Mouse (Mus musculus) erythroid progenitor cell, adult 5-6 weeks (primary cell): Measurements from ENCODE around the gene Eif4b. TPM values are rescaled to one million over a fixed set of nuclear protein-coding genes. Genes with fewer than 3 reads are reported as not detected.

Experiments used
- ATAC-seq: replicated peaks from 2 replicates; pipeline ENCODE4 v1.8.0; 2016; ENCODE audit warnings: moderate number of reproducible peaks, mild to moderate bottlenecking, moderate TSS enrichment, inconsistent platforms; ENCODE audit not compliant: poor library complexity, low FRiP score, severe bottlenecking
- total RNA-seq, 2 experiments: library from RNA; stranded (forward) in 1 of 2; stranded (reverse) in 1 of 2; fragments of 150-400 nt in 1 of 2; fragments of 186-747, 209-891 nt in 1 of 2; gene quantifications; 2 replicates each; pipeline versions ENCODE4 v1.2.3 to v1.2.4; 2015 to 2017; ENCODE audit warnings: low replicate concordance in 2 of 2

Eif4b gene
- total RNA-seq (2015; ENCODE audit: low replicate concordance) (34.2 and 49.9 TPM in 2 replicates), total RNA-seq (2017; ENCODE audit: low replicate concordance) (89.8 and 92.8 TPM in 2 replicates)

DNA sequence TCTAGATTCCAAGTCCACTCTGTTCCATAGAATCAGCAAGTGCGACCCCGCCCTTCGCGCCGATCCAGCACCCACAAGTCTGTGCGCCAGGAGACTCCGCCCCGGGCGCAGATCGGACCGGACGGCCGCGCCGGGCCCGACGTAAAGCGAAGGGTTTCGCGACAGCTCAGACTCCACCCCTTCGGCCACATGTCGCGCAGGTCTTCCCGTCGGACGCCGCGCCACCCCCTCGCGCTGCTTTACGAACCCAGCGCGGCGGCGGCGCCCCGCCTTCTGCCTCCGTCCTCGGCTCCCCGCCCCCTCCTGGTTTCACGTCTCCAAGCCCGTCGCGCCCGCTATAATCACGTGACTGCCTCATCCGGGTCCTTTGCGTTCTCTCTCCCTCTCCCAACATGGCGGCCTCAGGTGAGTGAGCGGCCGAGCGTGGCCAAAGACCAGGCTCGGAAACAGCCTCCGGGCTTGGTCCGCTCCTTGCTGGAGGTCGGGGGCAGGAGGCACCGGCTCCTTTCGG lies at the start of gene Eif4b:
Eif4b (plus strand) TSS at position 215 of the 511 bp plus-strand sequence.
- peak; percentile 94 for ATAC-seq

DNA sequence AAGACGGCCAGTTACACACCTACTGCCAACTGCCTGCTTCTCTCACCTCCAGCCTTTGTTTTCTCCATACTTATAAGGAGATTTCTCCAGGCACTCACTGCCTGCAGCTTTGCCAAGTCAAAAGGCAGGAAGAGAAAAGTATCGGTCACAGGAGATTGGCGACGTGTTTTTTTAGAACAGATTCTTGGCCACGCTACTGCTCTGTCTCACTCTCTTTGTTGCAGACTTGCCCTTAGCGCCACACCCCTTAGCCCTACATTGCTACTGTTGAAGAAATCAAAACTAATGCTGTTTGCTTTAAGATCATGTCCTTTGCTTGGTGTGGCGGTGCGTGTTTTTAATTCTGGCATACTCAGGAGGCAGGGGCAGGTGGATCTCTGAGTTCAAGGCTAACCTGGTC lies 49.7 kb upstream of the Eif4b start:
- ATAC-seq = no peak

DNA sequence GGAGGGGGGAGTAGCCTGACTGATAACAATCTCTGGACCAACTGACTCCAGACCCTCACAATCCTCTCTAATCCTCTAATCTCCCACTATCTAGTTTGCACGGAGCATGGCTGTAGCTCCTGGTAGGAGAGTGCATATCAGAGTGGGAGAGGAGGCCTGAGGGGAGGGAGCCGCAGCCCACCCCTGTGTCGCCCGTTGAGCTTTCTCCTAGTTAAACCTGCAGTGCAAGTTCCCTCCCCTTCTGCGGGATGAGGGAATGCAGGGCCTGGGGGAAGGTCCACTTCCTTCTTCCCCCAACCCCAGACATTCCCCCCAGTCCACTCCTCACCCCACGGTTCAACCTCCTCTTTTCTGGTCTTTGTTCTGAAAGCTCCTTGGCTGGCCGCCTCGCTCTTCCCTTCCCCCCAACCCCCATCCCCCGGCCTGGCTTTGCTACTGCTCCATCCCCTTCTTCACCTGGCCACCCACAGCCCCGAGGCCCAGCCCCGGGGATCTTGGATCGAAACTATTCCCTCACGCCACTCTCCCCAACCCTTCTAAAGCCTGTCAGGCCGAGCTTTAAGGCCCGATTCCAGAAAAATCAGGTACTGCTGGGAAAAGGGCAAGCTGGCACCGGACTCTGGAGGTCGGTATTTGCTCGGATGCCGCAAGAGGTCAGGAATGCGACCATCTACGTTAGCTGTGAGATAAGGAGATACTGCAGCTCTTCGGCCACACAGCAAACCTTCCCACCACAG lies 48.3 kb upstream of the Eif4b start:
- no peak for ATAC-seq

DNA sequence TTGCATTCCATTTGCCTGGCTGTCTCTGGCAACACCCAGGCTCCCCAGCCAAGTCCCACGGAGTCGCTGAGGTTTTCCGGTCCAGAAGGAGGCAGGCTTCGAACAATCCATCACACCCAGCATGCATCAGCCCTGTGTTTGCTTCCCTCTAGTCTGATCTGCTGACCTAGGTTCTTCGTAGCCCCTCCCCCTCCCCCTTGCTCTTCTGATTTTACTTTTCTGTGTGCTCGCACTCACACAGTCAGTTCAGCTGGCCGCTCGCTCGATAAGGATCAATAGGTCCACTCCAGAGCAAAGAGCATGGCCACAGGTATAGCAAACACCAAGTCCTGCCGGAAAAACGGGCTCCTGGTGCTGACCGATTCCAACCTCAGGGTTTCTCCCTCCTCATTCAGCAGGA lies 47.1 kb upstream of the Eif4b start:
- no peak for ATAC-seq

DNA sequence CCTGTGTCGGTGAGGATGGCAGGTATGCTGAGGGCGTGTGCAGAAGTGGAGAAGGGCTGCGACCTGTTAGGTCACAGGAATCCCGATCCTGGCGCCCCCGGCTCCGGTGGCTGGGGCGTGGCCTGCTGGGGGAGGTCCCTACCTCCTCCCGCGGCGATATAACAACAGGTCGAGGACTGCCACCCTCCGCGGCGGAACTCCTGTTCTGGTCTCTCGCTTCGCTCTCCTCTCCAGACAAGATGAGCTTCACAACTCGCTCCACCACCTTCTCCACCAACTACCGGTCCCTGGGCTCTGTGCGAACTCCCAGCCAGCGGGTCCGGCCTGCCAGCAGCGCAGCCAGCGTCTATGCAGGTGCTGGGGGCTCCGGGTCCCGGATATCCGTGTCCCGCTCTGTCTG lies 45.5 kb upstream of the Eif4b start, which contains the start of gene Krt18:
Krt18 (plus strand) TSS at position 141 of the 400 bp plus-strand sequence.
- ATAC-seq = no peak

DNA sequence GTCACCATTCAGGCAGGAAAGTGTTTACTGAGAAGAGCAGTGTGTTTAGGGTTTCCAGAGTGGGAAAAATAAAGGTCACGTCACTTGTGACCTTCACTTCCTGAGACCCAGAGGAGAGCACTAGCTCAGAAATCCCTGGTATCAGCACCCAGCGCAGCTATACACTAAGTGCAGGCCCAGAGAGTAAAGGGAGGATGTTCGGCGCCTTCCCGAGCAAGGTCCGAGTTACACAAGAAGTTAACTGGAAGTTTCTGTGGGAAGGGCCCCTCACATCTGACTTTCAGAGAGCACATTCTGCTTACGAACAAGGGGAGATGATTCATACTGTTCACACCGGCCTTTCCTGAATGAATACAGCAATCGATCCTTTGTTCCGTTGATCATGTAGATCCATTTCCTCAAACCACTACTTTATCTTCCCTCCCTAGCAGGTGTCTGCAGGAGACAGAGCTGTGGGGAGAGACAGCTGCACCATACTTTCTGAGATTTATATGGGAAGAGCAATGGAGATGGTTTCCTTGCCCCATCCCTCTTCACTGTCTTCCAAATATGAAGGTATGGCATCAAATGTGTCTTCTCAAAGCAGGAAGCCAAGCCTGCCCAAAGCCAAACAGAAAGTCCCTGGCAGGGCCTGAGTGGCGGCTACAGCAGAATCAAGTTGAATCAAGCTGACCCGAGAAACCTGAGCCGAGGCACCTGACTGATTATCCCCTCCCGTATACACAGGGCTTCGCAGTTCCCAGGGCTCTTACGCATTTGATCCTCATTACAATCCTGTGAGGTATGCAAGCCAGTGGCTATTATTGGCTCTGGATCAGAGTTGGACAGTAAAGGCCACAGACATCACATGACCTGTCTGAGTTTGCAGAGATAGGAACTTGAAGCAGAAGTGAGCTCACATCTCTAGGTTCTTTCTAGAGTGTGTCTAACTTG lies 39.2 kb upstream of the Eif4b start:
- no peak for ATAC-seq

DNA sequence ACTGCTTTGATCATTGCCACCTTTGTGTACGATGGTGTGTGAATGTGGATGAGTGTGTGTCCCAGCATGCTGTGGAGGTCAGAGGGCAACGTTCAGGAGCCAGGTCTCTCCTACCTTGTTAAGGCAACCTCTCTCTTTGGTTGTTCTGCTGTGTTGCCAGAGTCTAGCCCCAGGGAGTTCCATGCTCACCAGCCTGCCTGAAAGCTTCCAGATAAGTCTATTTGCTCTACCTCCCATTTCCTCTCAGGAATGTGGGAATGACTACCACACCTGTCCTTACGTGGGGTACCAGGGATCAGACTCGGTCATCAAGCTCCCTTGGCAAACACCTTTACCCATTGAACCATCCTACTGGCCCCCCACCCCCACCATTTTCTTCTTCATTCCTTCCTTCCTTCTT lies 33.3 kb upstream of the Eif4b start:
- ATAC-seq = no peak

DNA sequence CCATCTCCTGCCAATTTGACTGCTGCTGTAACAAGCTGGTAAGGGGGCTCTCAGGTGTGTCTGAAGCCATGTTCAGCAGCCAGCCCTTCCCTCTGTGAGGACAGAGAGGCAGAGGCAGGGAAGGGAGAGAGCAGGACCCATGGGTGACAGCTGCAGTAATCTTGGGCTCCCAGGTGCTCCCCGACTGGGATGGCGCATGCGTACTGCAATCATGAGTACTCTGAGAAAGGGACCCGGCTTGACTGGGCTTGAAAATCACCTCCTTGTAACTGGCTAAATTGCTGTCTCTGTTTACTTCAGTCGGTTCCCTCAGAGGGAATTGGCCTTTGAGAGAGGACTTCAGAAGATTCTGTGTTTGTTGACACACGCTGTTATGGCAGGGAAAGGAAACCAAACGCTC lies 31.6 kb upstream of the Eif4b start:
- ATAC-seq = no peak

DNA sequence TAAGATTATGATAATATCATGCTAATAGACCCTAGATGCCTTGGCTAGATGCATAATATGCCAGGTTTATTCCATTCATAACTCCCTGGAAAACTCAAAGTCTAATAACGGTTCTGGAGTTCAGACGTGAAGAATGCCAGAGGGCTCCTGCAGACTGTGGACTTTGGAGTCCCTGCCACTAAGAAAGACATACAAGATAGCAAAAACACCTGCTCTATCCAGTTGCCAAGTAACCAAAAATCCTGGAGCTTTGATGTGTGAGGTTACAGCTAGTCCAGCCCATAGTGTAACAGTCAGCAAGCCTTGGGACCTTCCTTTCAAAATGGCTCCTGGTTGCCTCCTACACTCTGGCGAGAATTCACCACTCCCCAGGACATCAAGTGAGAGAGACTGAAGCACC lies 28.8 kb upstream of the Eif4b start:
- no peak for ATAC-seq

DNA sequence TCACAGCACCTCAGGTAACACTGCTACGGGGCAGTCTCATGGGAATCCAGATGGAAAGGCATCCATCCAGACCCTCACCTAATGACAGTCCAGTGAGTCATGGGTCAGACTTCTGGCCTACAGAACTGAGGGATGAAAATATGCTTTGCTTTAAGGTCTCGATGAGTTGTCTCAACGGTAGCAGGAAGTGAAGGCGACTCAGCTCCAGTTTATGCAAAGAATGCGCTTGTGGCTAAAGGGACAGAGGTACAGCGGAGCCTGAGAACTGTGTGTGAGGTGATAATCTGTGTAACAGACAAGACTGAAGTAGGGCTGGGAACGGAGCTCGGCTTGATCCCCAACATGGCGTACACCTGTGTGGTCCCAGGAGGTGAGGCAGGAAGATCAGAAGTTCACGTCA lies 27.9 kb upstream of the Eif4b start:
- ATAC-seq = no peak

DNA sequence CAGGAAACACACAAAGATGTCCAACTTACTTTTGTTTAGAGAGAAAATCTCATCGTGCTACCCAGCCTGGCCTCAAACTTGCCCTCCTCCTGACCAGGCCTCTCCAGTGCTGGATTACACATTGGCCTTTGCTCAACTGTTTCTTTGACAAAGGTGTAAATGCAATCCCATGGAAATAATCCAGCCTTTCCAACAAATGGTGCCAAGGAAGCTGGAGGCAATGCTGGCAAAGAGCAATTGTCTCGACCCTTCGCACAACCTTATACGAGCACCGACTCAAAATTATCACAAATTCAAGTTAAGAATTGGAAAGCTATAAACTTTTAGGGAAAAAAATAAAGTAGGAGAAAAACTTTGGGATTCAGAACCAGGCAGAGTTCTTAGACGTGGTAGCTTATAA lies 25.6 kb upstream of the Eif4b start:
- no peak for ATAC-seq

DNA sequence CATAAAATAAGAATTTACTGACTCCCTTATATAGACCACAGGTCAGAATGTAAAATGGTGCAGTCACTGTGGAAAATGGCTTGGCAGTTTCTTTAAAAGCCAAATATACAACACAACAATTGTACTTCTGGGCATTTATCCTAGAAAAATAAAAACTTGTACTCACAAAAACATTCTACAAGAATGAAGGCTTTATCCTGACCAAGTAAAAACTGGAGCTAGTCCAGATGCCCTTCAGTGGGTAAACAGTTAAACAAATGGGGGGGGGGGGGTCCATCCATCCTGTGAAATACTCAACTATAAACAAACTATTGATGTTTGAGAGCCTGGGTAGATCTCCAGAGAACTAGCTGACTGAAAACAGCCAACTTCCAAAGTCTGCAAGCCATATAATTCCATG lies 23.7 kb upstream of the Eif4b start:
- ATAC-seq = no peak

DNA sequence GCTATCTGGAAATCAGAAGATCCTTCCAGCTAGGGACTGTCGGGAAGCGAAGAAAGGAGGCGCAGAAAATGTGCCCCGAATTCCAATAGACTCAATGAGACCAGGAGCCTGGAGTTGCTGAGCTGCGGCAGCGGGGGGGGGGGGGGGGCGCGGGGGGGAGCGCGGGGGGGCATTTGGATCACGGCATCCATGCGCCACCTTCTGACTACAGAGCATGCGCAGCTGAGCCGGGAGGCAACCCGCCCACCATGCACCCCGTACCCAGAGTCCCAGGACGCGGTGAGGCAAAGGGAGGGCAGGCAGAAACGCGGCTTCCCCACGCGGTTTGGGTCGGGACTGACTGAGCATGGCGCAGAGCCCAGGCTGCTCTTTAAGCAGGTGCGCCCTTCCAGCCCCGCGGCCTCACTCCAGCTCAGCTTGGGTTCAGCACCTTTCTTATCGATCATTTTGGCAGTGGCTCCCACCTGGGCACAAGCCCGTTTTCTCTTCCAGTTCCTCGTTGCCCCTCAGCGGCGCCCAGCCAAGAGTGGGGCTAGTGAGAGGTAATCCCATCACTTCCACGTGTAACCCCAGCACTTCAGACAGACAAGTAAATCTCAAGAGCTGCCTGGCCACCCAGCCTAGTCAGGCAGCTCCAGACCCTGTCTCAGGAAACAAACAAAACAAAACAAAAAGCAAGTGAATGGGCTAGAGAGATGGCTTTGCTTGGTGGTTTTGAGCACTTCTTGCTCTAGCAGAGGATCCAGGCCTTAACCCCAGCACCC lies 21.5 kb upstream of the Eif4b start:
- no peak for ATAC-seq

DNA sequence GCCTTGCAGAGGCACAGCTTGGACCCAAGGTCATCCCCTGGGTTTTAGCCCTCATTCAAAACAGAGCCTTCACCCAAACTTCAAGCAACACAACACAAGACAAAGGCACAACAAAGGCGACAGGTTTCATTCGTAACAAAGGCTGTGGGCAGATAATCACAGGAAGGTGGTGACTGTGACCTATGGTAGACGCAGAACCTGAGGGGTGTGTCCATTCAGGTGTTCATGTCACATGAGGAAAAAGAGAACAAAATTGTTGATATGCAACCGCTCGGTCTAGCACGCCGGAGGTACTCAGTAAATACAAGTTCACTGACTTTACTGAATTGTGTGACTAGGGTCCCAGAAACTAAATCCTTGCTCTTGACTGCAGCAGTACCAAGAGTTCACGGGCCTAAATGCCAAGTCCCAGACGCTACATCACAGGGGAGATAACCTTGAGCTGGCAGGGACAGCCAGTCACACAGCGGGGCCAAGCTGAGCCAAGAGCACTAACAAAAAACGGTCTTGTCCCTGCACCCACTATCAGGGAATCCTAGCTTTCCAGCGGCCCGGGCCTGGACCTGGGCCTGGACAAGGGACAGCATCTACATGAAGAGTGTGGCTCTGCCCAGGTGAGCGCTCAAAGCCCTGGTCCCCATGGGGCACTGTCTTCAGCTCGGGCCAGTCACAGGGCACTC lies 16.9 kb upstream of the Eif4b start:
- ATAC-seq = 0 out of 2 replicates have a peak, but pooled peaks have one; percentile 34

DNA sequence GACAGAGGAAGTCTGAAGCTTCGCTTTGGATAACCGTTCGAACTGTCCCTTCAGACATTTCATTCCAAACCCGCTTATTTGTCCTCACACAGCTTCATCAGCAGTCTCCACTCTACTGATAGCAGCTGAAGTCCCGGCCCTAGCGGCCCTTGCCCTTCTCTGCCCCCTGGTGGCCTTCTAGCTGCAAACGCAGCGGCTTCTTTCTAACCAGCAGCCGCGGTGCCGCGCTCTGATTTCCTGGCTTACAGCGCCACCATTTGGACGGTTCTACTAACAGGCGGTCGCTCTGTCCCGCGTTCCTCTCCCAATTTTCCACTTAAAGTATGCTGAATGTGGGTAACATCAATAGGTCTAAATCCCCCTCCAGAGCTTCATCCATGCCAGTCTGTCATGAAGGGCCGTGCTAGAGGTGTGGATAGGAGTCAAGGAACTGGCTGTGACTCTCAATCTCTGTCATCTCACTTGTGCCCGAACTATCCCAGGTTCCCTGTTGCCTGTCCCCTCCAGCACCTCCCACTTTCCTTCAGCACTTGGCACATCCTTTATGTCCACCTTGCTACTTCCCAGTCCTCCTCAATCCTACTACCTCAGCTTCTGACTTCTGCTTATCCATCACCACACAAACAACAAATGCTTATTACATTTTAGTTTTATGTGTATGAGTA lies 7.8 kb upstream of the Eif4b start:
- peak; percentile 94 for ATAC-seq

DNA sequence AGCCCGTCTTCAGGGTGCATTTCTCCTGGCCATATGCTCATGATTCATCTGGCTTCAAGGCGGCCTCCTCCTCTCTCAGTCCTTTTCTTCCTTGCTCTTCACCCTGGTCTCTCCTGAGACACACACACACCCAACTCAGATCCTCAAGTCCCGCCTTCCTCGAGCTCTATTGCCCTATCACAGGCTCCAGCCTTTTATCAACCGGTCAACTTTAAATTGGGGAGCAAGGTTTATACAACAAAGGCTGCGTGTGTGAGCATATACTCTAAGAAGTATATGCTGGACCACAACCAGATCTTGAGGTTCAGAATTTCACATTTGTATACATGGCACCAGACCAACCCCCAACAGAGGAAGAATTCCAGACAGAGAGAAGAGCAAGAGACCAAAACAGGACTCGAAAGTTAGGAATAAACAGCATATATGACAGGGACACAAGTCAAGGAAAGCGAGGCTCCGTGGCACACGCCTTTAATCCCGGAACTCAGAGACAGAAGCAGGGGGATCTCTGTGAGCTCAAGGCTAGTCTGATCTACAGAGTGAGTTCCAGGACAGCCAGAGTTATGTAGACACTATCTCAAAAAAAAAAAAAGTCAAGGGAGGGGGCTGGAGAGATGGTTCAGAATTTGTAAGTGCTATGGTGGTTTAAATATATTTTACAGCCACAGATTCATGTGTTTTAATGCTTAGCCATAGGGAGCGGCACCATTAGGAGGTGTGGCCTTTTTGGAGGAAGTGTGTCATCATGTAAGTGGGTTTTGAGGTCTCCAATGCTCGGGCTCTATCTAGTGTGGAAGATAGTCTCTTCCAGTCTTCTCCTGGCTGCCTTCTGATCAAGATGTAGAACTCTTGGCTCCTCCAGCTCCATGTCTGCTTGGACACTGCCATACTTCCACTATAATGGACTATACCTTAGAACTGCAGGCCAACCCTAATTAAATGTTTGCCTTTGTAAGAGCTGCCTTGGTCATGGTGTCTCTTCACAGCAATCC lies 2.8 kb upstream of the Eif4b start:
- ATAC-seq = no peak

DNA sequence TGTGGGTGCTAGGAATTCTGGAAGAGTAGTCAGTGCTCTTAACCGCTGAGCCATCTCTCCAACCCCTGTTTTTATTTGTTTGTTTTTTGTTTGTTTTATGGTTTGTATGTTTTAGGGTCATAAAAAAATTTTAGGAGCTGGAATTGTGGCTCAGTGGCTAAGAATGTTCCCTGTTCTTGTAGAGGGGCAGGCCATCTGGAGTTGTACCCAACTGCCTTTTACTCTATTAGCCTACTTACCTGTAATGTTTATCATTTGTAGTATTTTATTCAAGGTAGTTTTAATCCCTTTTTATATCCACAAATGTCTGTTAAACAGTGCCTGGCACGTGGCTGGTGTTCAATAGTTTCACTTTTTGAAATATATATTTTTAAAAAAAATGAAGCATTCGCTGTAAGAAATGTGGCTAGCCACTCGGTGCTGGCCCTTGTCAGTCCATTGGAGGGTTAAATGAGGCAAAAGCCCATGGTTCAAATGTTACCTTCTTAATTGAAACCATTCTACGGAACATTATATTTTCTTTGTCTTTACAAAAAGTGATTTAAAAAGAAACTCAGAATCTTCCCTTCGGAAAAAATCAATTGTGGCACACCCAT lies 512 bp upstream of the Eif4b start:
- peak; percentile 4; the same call in 1 of the 2 replicates for ATAC-seq
